Mouse (Mus musculus) bone marrow macrophage, adult 2 months (primary cell): ENCODE measurements around the gene Rufy1.

Experiments used
- CTCF ChIP-seq: IDR thresholded peaks from 2 replicates; pipeline ENCODE4 v1.5.1; 2012; ENCODE audit warnings: low read depth, mild to moderate bottlenecking, low read length, moderate library complexity
- POLR2A ChIP-seq: IDR thresholded peaks from 2 replicates; pipeline ENCODE4 v1.6.1; 2012; ENCODE audit warnings: mild to moderate bottlenecking, low read depth, low read length, borderline replicate concordance

DNA sequence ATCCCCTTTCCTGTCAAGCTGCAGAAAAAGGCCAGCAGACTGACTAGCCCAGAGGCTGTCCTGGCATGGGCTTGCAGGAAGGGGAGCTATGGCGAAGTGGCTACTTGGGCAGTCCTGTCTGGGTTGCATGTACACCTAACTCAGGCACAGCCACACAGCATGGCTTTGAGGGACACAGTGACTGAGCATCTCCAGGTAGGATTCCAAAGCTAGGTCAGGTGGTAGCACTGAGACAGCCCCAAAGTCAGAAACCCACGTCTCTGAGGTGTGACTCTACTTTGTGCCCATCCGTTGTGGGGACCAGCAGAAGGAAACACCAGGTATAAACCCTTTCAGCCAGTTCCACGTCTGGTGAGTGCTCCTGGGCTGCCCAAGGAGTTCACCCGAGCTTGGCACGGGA, 37.6 kb downstream of the Rufy1 start:
- TF ChIP-seq CTCF (no peak), POLR2A (no peak)
